Mouse (Mus musculus) bone marrow macrophage, adult 2 months (primary cell): Measurements from ENCODE around the gene Bmp7.

ENCODE experiments used
- CTCF ChIP-seq: IDR thresholded peaks from 2 replicates; pipeline ENCODE4 v1.5.1; 2012; ENCODE audit warnings: low read depth, mild to moderate bottlenecking, low read length, moderate library complexity
- POLR2A ChIP-seq: IDR thresholded peaks from 2 replicates; pipeline ENCODE4 v1.6.1; 2012; ENCODE audit warnings: mild to moderate bottlenecking, low read depth, low read length, borderline replicate concordance

DNA sequence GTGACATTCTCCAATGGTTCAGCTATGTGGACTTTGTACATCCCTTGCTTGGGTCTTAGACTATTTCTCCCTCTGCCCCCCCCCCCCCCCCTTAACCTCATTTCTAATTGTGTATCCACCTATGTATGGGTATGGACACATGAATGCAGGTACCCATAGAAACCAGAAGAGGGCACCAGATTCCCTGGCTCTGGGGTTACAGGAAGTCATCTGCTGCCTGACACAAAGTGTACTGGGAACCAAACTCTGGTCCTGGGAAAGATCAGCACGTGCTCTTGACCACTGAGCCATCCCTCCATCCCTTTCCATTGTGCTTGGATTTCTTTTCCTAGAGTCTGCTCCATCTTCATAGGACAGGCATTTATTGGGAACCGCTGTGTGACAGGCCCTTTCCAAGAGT, 11.9 kb upstream of the Bmp7 start:
- TF ChIP-seq CTCF: no peak
- no peak for TF ChIP-seq POLR2A
